Mouse (Mus musculus) MEL (cell line): ENCODE results near the gene Entpd7.

ENCODE experiments used
- CTCF ChIP-seq, 3 experiments: IDR thresholded peaks in 2 of 3; conservative IDR thresholded peaks in 1 of 3; 2 replicates each; pipeline ENCODE4 v1.5.1; 2011 to 2012; ENCODE audit warnings: low read length in 3 of 3, low read depth in 2 of 3, mild to moderate bottlenecking in 2 of 3, improper control_type of control experiment in 1 of 3, inconsistent platforms in 1 of 3, mixed read lengths in 1 of 3, moderate library complexity in 1 of 3; ENCODE audit not compliant: control insufficient read depth in 1 of 3, insufficient read depth in 1 of 3, poor library complexity in 1 of 3, severe bottlenecking in 1 of 3
- E2F4 ChIP-seq: IDR thresholded peaks from 2 replicates; pipeline ENCODE4 v1.6.1; 2011; ENCODE audit warnings: low read depth, low read length, improper control_type of control experiment, borderline replicate concordance
- EP300 ChIP-seq, 2 experiments: IDR thresholded peaks; 2 replicates each; pipeline ENCODE4 v1.6.1; 2011; ENCODE audit warnings: improper control_type of control experiment in 2 of 2, low read length in 2 of 2, low read depth in 1 of 2, mild to moderate bottlenecking in 1 of 2
- KAT2A ChIP-seq: conservative IDR thresholded peaks from 2 replicates; pipeline ENCODE4 v1.6.1; 2012; ENCODE audit warnings: low read depth, low read length, improper control_type of control experiment, inconsistent platforms
- MAX ChIP-seq: IDR thresholded peaks from 2 replicates; pipeline ENCODE4 v1.6.1; 2011; ENCODE audit warnings: low read length, improper control_type of control experiment
- MAZ ChIP-seq: IDR thresholded peaks from 2 replicates; pipeline ENCODE4 v1.6.1; 2012; ENCODE audit warnings: low read depth, mild to moderate bottlenecking, inconsistent platforms, low read length, improper control_type of control experiment
- MEF2A ChIP-seq: IDR thresholded peaks from 2 replicates; pipeline ENCODE4 v1.6.1; 2014; ENCODE audit warnings: low read depth, mild to moderate bottlenecking, inconsistent platforms, low read length, improper control_type of control experiment; ENCODE audit not compliant: poor library complexity, insufficient replicate concordance, severe bottlenecking; ENCODE audit errors: extremely low read depth
- POLR2A ChIP-seq, 2 experiments: IDR thresholded peaks; 2 replicates each; pipeline ENCODE4 v1.6.1; 2011 to 2012; ENCODE audit warnings: low read length in 2 of 2, mild to moderate bottlenecking in 2 of 2, control low read depth in 1 of 2, improper control_type of control experiment in 1 of 2, low read depth in 1 of 2, moderate library complexity in 1 of 2; ENCODE audit not compliant: control insufficient read depth in 1 of 2, insufficient read depth in 1 of 2, poor library complexity in 1 of 2
- POLR2AphosphoS2 ChIP-seq: IDR thresholded peaks from 2 replicates; pipeline ENCODE4 v1.6.1; 2011; ENCODE audit warnings: low read length, improper control_type of control experiment
- POLR2AphosphoS5 ChIP-seq: IDR thresholded peaks from 2 replicates; pipeline ENCODE4 v1.6.1; 2012; ENCODE audit warnings: low read depth, borderline replicate concordance, mild to moderate bottlenecking, inconsistent platforms, low read length, moderate library complexity, mixed read lengths
- SMC3 ChIP-seq: IDR thresholded peaks from 2 replicates; pipeline ENCODE4 v1.6.1; 2011; ENCODE audit warnings: low read depth, low read length, improper control_type of control experiment
- UBTF ChIP-seq: IDR thresholded peaks from 2 replicates; pipeline ENCODE4 v1.6.1; 2012; ENCODE audit warnings: low read depth, mild to moderate bottlenecking, inconsistent platforms, low read length, improper control_type of control experiment, moderate library complexity, borderline replicate concordance; ENCODE audit not compliant: insufficient read depth
- ZKSCAN1 ChIP-seq: IDR thresholded peaks from 2 replicates; pipeline ENCODE4 v1.6.1; 2012; ENCODE audit warnings: low read depth, mild to moderate bottlenecking, inconsistent platforms, low read length, improper control_type of control experiment, moderate library complexity
- ZMIZ1 ChIP-seq: IDR thresholded peaks from 2 replicates; pipeline ENCODE4 v1.6.1; 2012; ENCODE audit warnings: low read depth, mild to moderate bottlenecking, inconsistent platforms, low read length, improper control_type of control experiment, moderate library complexity

- TF ChIP-seq SMC3 (no peak), UBTF (no peak), EP300 (IDR thresholded peaks at IDR 0.05; ENCODE audit: low read depth in 1 of 2, low read length in 2 of 2) (no peak), MAZ (no peak), ZKSCAN1 (no peak), MEF2A (no peak), CTCF (IDR thresholded peaks at IDR 0.05 in 2 of 3, conservative IDR thresholded peaks at IDR 0.05 in 1 of 3; ENCODE audit: control insufficient read depth in 1 of 3, insufficient read depth in 1 of 3, low read depth in 2 of 3, low read length in 3 of 3, poor library complexity in 1 of 3, severe bottlenecking in 1 of 3) (no peak), POLR2AphosphoS2 (no peak), E2F4 (no peak), POLR2A (IDR thresholded peaks at IDR 0.05; ENCODE audit: control insufficient read depth in 1 of 2, insufficient read depth in 1 of 2, low read depth in 1 of 2, low read length in 2 of 2, poor library complexity in 1 of 2) (no peak), MAX (no peak), KAT2A (no peak), POLR2AphosphoS5 (no peak), ZMIZ1 (no peak)
Measured at GRCm38 (mm10) chr19:43720061-43720460, 30.6 kb downstream of the Entpd7 start.
